In genomic region chr11:12434597-12434996, GRCm38 (mm10) we compare ENCODE assay signal across 11 mouse cellular contexts. TPM values are rescaled to one million over a fixed set of nuclear protein-coding genes. Genes with fewer than 3 reads are reported as not detected.
DNase-seq lines count a peak whose midpoint lies in the region; ATAC-seq and TF ChIP-seq lines count a peak whose summit lies in the region.
"Had no signal": no experiment of that assay in that cellular context is flagged by ENCODE, and none has a peak within 500 bp of the region (broad histone marks: within the 10 kb centered on the region; RNA-seq: fewer than 3 reads in every experiment).

No protein-coding gene starts in this region.

- H3K9me3 ChIP-seq in embryonic facial prominence, embryonic 12.5 days: no peaks in the 10 kb centered on the region
- no peaks in the 10 kb centered on the region for H3K9me3 ChIP-seq in heart, embryonic 10.5 days

- ATAC-seq in embryonic facial prominence, embryonic 12.5 days (ENCODE audit: insufficient number of reproducible peaks, insufficient read depth, low FRiP score, low TSS enrichment): peak; percentile 79; the same call in 1 of the 2 replicates
- ATAC-seq in activated CD4-positive, CD25-positive, alpha-beta regulatory T cell, adult 4 months: no peak

- H3K4me2 ChIP-seq in embryonic facial prominence, embryonic 12.5 days (replicated peaks): no peak overlapping the region

- no peaks in the 10 kb centered on the region for H3K4me1 ChIP-seq in embryonic facial prominence, embryonic 12.5 days
- peaks cover 32% of the 10 kb centered on the region for H3K4me1 ChIP-seq in heart, embryonic 10.5 days

- TF ChIP-seq CTCF in layer of hippocampus, adult 2 months (conservative IDR thresholded peaks at IDR 0.05): no peak

- H3K27me3 ChIP-seq in embryonic facial prominence, embryonic 12.5 days: no peaks in the 10 kb centered on the region
- H3K27me3 ChIP-seq in heart, embryonic 10.5 days (ENCODE audit: insufficient read depth, poor library complexity, severe bottlenecking): no peaks in the 10 kb centered on the region

- no peaks in the 10 kb centered on the region for H3K36me3 ChIP-seq in embryonic facial prominence, embryonic 12.5 days
- H3K36me3 ChIP-seq in heart, embryonic 10.5 days: no peaks in the 10 kb centered on the region

- 45% methylated on average over 4 of the region's 4 CpGs for WGBS in embryonic facial prominence, embryonic 12.5 days
- WGBS in heart, embryonic 10.5 days: 36% methylated on average over 4 of the region's 4 CpGs

- H3K9ac ChIP-seq in embryonic facial prominence, embryonic 12.5 days: no peak overlapping the region

- peak overlapping the region; percentile 50 for H3K27ac ChIP-seq in layer of hippocampus, adult 2 months
- no peak overlapping the region for H3K27ac ChIP-seq in embryonic facial prominence, embryonic 12.5 days
- peak overlapping the region; percentile 81 for H3K27ac ChIP-seq in heart, embryonic 10.5 days

- no peak for DNase-seq in layer of hippocampus, adult 2 months (ENCODE audit: low spot score in 2 of 2)
- DNase-seq in layer of hippocampus, adult 11-12 months (ENCODE audit: low spot score): no peak
- peak; percentile 80 for DNase-seq in heart, embryonic 10.5 days (ENCODE audit: low spot score)
- DNase-seq in mesoderm, embryonic 11.5 days (ENCODE audit: low read depth, low spot score): peak; percentile 31
- no peak for DNase-seq in cerebellum, postnatal 25 days
- no peak for DNase-seq in left cerebral cortex, postnatal 10 days (ENCODE audit: extremely low spot score in 1 of 2, low spot score in 2 of 2)
- DNase-seq: kidney, postnatal 36 days; lung, adult 2 months had no signal

- intact Hi-C loops in left cerebral cortex, postnatal 10 days (cut with DNase I): no loop called here

- H3K4me3 ChIP-seq in layer of hippocampus, adult 2 months: no peak overlapping the region
- no peak overlapping the region for H3K4me3 ChIP-seq in embryonic facial prominence, embryonic 12.5 days
- H3K4me3 ChIP-seq in heart, embryonic 10.5 days: no peak overlapping the region

RNA-seq across cellular contexts. Expression of gene Cobl, which starts 30.2 kb away (rescaled TPM):
- 10 to 100 TPM; 15.1 to 19.0 TPM for total RNA-seq in layer of hippocampus, adult 2 months (2021)
- polyA plus RNA-seq in embryonic facial prominence, embryonic 12.5 days (2016; fragmentation: Nextera tagmentation; extraction: Ambion mirVana): 5.4 and 5.8 TPM in 2 replicates
- polyA plus RNA-seq in heart, embryonic 10.5 days (2016; fragmentation: Nextera tagmentation; extraction: Ambion mirVana): 19.8 and 25.3 TPM in 2 replicates
- total RNA-seq in left cerebral cortex, postnatal 10 days (2021): 10 to 100 TPM; 46.0 to 50.0 TPM
- polyA plus RNA-seq in activated CD4-positive, CD25-positive, alpha-beta regulatory T cell, adult 4 months (2017; shearing (Covaris generic)): not detected
- total RNA-seq: MEL had no signal

Comparison
In these comparisons a context has a peak if more than half of its experiments do, and no peak if none do; other contexts are left out.
1. DNase-seq: peak in heart, embryonic 10.5 days (single experiment) and mesoderm, embryonic 11.5 days (single experiment); none in layer of hippocampus, adult 2 months (0 of 2), layer of hippocampus, adult 11-12 months (single experiment), cerebellum, postnatal 25 days (0 of 2) and left cerebral cortex, postnatal 10 days (0 of 2).